Comparison of ENCODE assay signal across 10 mouse cellular contexts in genomic region chr5:114544205-114544604, GRCm38 (mm10).
"Had no signal": no experiment of that assay in that cellular context is flagged by ENCODE, and none has a peak within 500 bp of the region (broad histone marks: within the 10 kb centered on the region; RNA-seq: fewer than 3 reads in every experiment).

No protein-coding gene starts in this region.

- DNase-seq: left cerebral cortex, postnatal 4 days; liver; liver, embryonic 13.5 days; liver, postnatal 0 days; lung, adult 18-20 months; lung, adult 2 months; lung, embryonic 14.5 days; lung, postnatal 36 days; lung, postnatal 4 days; midbrain, embryonic 14.5 days had no signal
